Mouse (Mus musculus): ENCODE measurements around the gene Amy2a3.
"Not testable (repeated sequence)": the region's sequence is repeated elsewhere in the genome, so short reads cannot be mapped to it uniquely, and the experiment has no call there.

The Amy2a3 gene

DNA sequence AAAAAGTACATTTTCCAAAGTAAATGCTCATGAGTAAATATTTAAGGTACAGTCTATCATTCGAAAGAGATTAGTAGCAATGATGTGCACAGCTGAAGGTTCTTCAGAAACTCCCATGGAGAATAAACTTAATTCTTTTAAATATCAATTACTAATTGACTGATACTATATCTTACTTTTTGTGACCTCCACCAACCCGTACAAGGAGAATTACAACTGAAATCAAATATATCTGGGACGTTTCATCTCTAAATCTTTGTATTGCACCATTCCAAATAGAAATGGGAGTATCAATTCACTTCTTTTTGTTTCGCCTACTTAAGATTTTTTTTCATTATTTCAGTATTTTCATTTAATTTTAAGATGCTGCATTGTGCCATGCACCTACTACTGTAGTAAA is at the start of gene Amy2a3:
Gene Amy2a3, minus strand, starts transcription at position 101 of the 400 bp plus-strand sequence.
- DNase-seq (ENCODE audit: low spot score in 2 of 2): not testable (repeated sequence)

DNA sequence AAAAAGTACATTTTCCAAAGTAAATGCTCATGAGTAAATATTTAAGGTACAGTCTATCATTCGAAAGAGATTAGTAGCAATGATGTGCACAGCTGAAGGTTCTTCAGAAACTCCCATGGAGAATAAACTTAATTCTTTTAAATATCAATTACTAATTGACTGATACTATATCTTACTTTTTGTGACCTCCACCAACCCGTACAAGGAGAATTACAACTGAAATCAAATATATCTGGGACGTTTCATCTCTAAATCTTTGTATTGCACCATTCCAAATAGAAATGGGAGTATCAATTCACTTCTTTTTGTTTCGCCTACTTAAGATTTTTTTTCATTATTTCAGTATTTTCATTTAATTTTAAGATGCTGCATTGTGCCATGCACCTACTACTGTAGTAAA is 32.7 kb upstream of the Amy2a3 start, which contains the start of gene Amy2a2:
Gene Amy2a2, minus strand, starts transcription at position 101 of the 400 bp plus-strand sequence.
- DNase-seq (ENCODE audit: low spot score in 2 of 2): not testable (repeated sequence)

DNA sequence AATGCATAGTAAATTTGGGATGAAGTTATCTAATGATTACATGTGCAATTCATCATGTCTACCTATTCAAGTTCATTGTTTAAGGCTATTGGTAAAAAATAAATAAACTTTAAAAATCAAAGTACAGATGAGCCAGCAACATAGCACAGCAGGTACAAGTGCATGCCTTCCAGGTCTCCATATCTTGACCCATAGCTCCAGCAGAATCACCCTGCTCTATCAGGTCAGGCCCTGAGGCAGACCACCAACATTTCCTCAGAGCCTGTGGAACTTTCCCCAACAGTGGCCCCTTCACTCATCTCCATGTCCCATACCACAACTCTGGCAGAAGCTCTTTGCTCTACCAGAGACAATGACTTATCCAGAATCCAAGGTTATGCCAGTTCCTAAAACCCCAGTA is 21.6 kb upstream of the Amy2a3 start:
- DNase-seq (ENCODE audit: low spot score in 2 of 2): not testable (repeated sequence)

DNA sequence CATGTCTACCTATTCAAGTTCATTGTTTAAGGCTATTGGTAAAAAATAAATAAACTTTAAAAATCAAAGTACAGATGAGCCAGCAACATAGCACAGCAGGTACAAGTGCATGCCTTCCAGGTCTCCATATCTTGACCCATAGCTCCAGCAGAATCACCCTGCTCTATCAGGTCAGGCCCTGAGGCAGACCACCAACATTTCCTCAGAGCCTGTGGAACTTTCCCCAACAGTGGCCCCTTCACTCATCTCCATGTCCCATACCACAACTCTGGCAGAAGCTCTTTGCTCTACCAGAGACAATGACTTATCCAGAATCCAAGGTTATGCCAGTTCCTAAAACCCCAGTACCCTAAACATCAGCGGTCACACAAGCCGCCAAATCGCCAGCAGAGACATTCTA is 10.9 kb downstream of the Amy2a3 start:
- not testable (repeated sequence) for DNase-seq (ENCODE audit: low spot score in 2 of 2)

DNA sequence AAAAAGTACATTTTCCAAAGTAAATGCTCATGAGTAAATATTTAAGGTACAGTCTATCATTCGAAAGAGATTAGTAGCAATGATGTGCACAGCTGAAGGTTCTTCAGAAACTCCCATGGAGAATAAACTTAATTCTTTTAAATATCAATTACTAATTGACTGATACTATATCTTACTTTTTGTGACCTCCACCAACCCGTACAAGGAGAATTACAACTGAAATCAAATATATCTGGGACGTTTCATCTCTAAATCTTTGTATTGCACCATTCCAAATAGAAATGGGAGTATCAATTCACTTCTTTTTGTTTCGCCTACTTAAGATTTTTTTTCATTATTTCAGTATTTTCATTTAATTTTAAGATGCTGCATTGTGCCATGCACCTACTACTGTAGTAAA is 32.5 kb downstream of the Amy2a3 start, which contains the start of gene Amy2a4:
Gene Amy2a4, minus strand, starts transcription at position 101 of the 400 bp plus-strand sequence.
- DNase-seq (ENCODE audit: low spot score in 2 of 2): not testable (repeated sequence)

DNA sequence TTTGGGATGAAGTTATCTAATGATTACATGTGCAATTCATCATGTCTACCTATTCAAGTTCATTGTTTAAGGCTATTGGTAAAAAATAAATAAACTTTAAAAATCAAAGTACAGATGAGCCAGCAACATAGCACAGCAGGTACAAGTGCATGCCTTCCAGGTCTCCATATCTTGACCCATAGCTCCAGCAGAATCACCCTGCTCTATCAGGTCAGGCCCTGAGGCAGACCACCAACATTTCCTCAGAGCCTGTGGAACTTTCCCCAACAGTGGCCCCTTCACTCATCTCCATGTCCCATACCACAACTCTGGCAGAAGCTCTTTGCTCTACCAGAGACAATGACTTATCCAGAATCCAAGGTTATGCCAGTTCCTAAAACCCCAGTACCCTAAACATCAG is 43.6 kb downstream of the Amy2a3 start:
- DNase-seq (ENCODE audit: low spot score in 2 of 2): not testable (repeated sequence)

DNA sequence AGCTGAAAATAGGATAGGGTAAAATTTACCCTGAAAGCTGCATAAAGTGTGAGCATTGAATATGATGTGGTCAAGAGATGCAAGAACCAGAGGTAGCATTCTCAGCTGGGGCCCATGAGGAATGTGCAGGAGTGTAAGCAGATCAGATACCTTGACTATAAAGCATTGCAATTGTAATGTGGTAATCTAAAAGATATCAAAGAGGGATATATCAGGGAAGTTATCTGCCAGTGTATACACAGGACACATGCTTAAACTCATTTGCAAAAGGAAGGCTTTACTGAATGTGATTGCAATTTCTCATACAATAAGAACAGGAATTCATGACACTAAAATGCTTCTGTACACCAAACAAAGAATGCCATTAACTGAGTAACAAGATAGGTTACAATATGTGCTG is 44.3 kb downstream of the Amy2a3 start:
- not testable (repeated sequence) for DNase-seq (ENCODE audit: low spot score in 2 of 2)

Measured in urinary bladder, postnatal 36 days (tissue).